Mouse (Mus musculus): ENCODE results near the gene Hemk1. TPM values are rescaled to one million over a fixed set of nuclear protein-coding genes. Genes with fewer than 3 reads are reported as not detected.

Hemk1 gene
- polyA plus RNA-seq (2021; fragmentation: Nextera tagmentation), result 10.7 and 14.4 TPM in 2 replicates
- long read RNA-seq, experiment 1, partial matches to known transcripts, result 1 of 32 reads
- long read RNA-seq, experiment 1, other reads (novel, unspliced or antisense), result 24 of 32 reads
- long read RNA-seq, experiment 2, transcript Hemk1-201 (11 exons, 2,192 nt), result major isoform, 7 of 18 reads
- long read RNA-seq, experiment 2, partial matches to known transcripts, result 3 of 18 reads
- long read RNA-seq, experiment 2, other reads (novel, unspliced or antisense), result 7 of 18 reads

GRCm38 (mm10) chr9:107338172-107338883 is at the start of gene Hemk1:
TSS of gene Hemk1 (minus strand) at chr9:107338350.

GRCm38 (mm10) chr9:107340267-107340859 is 2.2 kb upstream of the Hemk1 start, which contains the start of gene 6430571L13Rik:
TSS of gene 6430571L13Rik (plus strand) at chr9:107340602.

GRCm38 (mm10) chr9:107296016-107296040 is 42.3 kb downstream of the Hemk1 start, which contains the start of gene Cish:
TSS of gene Cish (plus strand) at chr9:107296026.

GRCm38 (mm10) chr9:107289211-107290076 is 48.7 kb downstream of the Hemk1 start, which contains the start of gene Mapkapk3:
TSS of gene Mapkapk3 (minus strand) at chr9:107289877.

Other genes starting within 250 kb of the Hemk1 start
- 18.3 and 129 TPM in 2 replicates for gene Dock3, start 106.4 kb downstream of the Hemk1 start, polyA plus RNA-seq (2021; fragmentation: Nextera tagmentation)
- 1.8 and 2.3 TPM in 2 replicates for gene Mapkapk3, start 48.5 kb downstream of the Hemk1 start, polyA plus RNA-seq (2021; fragmentation: Nextera tagmentation)
- gene Cish, start 42.3 kb downstream of the Hemk1 start, polyA plus RNA-seq (2021; fragmentation: Nextera tagmentation), result 5.4 and 7.4 TPM in 2 replicates
- gene 6430571L13Rik, start 2.3 kb upstream of the Hemk1 start, polyA plus RNA-seq (2021; fragmentation: Nextera tagmentation), result 1.4 and 1.5 TPM in 2 replicates
- 3.9 and 5.6 TPM in 2 replicates for gene Cacna2d2, start 61.3 kb upstream of the Hemk1 start, polyA plus RNA-seq (2021; fragmentation: Nextera tagmentation)
- gene Tmem115, start 195.6 kb upstream of the Hemk1 start, polyA plus RNA-seq (2021; fragmentation: Nextera tagmentation), result 38.4 and 40.4 TPM in 2 replicates
- 34.9 and 46.6 TPM in 2 replicates for gene Cyb561d2, start 203.8 kb upstream of the Hemk1 start, polyA plus RNA-seq (2021; fragmentation: Nextera tagmentation)
- 62.2 and 70.1 TPM in 2 replicates for gene Nprl2, start 203.9 kb upstream of the Hemk1 start, polyA plus RNA-seq (2021; fragmentation: Nextera tagmentation)
- gene Zmynd10, start 208.9 kb upstream of the Hemk1 start, polyA plus RNA-seq (2021; fragmentation: Nextera tagmentation), result 3.4 and 5.1 TPM in 2 replicates
- gene Rassf1, start 213.2 kb upstream of the Hemk1 start, polyA plus RNA-seq (2021; fragmentation: Nextera tagmentation), result 11.1 and 12.9 TPM in 2 replicates
- 109 and 120 TPM in 2 replicates for gene Tusc2, start 224.9 kb upstream of the Hemk1 start, polyA plus RNA-seq (2021; fragmentation: Nextera tagmentation)
- 11.2 and 13.4 TPM in 2 replicates for gene Hyal2, start 229.6 kb upstream of the Hemk1 start, polyA plus RNA-seq (2021; fragmentation: Nextera tagmentation)
- 2.2 and 2.6 TPM in 2 replicates for gene Hyal1, start 238.6 kb upstream of the Hemk1 start, polyA plus RNA-seq (2021; fragmentation: Nextera tagmentation)
- 6.1 and 9.8 TPM in 2 replicates for gene Naa80, start 240.5 kb upstream of the Hemk1 start, polyA plus RNA-seq (2021; fragmentation: Nextera tagmentation)
- gene Hyal3, start 242.5 kb upstream of the Hemk1 start, polyA plus RNA-seq (2021; fragmentation: Nextera tagmentation), result 0.40 and 0.54 TPM in 2 replicates
- gene Ifrd2, start 249.3 kb upstream of the Hemk1 start, polyA plus RNA-seq (2021; fragmentation: Nextera tagmentation), result 3.6 and 4.9 TPM in 2 replicates

All from left cerebral cortex, adult 6 months (tissue).